Mouse (Mus musculus) forebrain, embryonic 13.5 days (tissue): ENCODE results near the gene Runx2. TPM values are rescaled to one million over a fixed set of nuclear protein-coding genes. Genes with fewer than 3 reads are reported as not detected.

Experiments
- ATAC-seq: fragments of 200-750 bp; cut with Nextera tagmentation; 2 replicates; pipeline ENCODE4 v1.8.0; 2017
- H3K27ac ChIP-seq: fragments of 300-500 bp; sonication (generic); 2 replicates; pipeline ENCODE4 v1.5.1; 2015; ENCODE audit warnings: inconsistent platforms, mild to moderate bottlenecking, moderate library complexity
- H3K27me3 ChIP-seq: fragments of 300-500 bp; sonication (generic); 2 replicates; pipeline ENCODE4 v1.6.1; 2015; ENCODE audit warnings: mild to moderate bottlenecking, inconsistent platforms
- H3K36me3 ChIP-seq: fragments of 300-500 bp; sonication (generic); 2 replicates; pipeline ENCODE4 v1.6.1; 2015; ENCODE audit warnings: mild to moderate bottlenecking, inconsistent platforms; ENCODE audit not compliant: poor library complexity, severe bottlenecking
- H3K4me1 ChIP-seq: fragments of 300-500 bp; sonication (generic); 2 replicates; pipeline ENCODE4 v1.6.1; 2015; ENCODE audit warnings: inconsistent platforms
- H3K4me2 ChIP-seq: fragments of 300-500 bp; sonication (generic); 2 replicates; pipeline ENCODE4 v1.6.1; 2015; ENCODE audit warnings: inconsistent platforms, mild to moderate bottlenecking, moderate library complexity
- H3K4me3 ChIP-seq: fragments of 300-500 bp; sonication (generic); 2 replicates; pipeline ENCODE4 v1.5.1; 2015; ENCODE audit warnings: mild to moderate bottlenecking, inconsistent platforms
- H3K9ac ChIP-seq: fragments of 300-500 bp; sonication (generic); 2 replicates; pipeline ENCODE4 v1.6.1; 2015; ENCODE audit warnings: mild to moderate bottlenecking, inconsistent platforms
- H3K9me3 ChIP-seq: fragments of 300-500 bp; sonication (generic); replicated peaks from 2 replicates; pipeline ENCODE4 v1.6.1; 2016; ENCODE audit warnings: inconsistent platforms
- WGBS: fragments of 180-500 bp; shearing (Covaris S2); methylation state at CpG from one replicate; pipeline ENCODE4 v1.1.7; 2015; 5-methylcytosine and 5-hydroxymethylcytosine counted together
- polyA plus RNA-seq: library from polyadenylated mRNA; unstranded; fragments of >200 nt; fragmentation: Nextera tagmentation; extraction: Ambion mirVana; gene quantifications from 2 replicates; pipeline ENCODE4 v1.2.1, GENCODE M21; 2015

Runx2 gene
- polyA plus RNA-seq, 1 experiment from 2014 or later: 0.18 TPM

GRCm38 (mm10) chr17:44490164-44490794, 324.3 kb downstream of the Runx2 start:
- Histone ChIP-seq H3K36me3 (no peaks in the 10 kb centered on the region), H3K9me3 (no peaks in the 10 kb centered on the region), H3K27me3 (no peaks in the 10 kb centered on the region), H3K27ac (no peak overlapping the region), H3K4me1 (no peaks in the 10 kb centered on the region), H3K4me3 (no peak overlapping the region), H3K9ac (no peak overlapping the region), H3K4me2 (no peak overlapping the region)
- ATAC-seq: no peak
- WGBS: 85% methylated on average over 11 of the region's 11 CpGs

DNA sequence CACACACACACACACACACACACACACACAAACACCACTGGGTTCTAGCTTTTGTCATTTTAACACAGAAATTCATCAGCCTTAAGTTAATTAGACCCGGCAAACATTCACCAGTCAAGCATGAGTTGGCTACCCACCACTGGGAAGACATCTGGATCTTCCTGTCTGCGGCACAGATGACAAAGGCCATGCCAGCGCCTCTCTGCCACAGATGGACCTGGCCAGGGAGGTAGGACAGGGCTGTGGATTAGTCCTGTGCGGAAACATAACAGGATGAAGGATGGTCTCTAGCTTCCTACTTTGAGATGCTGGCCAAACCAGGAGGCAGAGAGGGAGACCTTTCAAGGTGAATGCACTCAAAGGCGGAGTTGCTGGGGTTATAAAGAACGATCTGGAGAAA, 325.3 kb downstream of the Runx2 start:
- Histone ChIP-seq H3K9ac (no peak overlapping the region), H3K9me3 (no peaks in the 10 kb centered on the region), H3K4me2 (no peak overlapping the region), H3K4me3 (no peak overlapping the region), H3K27me3 (no peaks in the 10 kb centered on the region), H3K4me1 (no peaks in the 10 kb centered on the region), H3K36me3 (no peaks in the 10 kb centered on the region), H3K27ac (no peak overlapping the region)
- ATAC-seq: no peak
- WGBS: 78% methylated on average over 6 of the region's 6 CpGs

DNA sequence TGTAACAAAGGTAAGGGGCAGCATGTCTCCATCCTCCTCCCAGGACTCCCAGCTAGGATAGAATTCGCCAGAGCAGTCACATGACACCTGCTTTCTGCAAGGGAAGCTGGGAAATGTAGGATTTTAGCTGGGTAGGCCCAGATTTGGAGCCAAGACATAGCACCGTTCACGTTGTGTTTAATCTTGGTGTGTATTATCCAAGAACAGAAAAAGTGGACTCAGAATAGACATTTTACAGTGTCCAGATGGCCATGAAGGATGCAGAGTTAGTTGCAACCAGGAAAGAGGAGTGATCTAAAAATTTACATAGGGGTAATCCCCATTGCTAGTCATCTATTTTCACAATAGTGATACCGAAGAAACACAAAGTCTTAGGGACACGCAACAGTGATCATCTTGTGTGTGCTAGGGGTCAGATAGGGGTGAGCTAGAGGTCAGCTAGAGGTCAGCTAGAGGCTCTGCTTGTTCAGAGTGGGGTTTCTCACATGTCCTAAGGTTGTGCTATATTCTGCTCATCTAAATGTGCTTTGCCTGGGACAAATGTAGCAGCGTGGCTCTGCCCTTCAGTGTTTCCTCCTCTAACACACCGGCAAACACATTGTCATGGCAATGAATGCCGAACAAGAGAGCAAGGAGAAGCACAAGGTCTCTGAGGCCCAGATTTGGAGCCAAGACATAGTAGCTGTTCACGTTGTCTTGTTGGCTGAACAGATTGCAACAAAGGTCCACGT, 326.9 kb downstream of the Runx2 start:
- WGBS: 87% methylated on average over 10 of the region's 10 CpGs
- no peak for ATAC-seq

DNA sequence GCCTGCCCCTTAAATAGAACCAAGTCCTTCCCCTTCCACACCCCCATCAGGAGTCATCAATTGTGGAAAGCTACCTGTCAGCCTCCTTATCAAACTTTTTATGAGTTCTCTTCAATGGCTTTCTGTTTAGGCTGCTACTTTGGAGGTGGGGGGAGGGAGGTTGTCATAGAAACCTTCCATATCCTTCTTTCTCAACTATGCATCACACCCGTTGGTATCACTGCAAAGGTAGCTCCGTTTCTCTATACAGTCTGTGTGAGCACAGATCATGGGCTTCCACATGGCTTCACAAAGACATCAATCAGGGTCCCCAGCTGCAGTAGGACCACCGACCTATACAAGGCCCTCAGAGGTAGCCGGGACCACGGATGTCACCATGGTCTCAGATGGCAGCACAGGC, 329.3 kb downstream of the Runx2 start:
- Histone ChIP-seq H3K27ac (no peak overlapping the region), H3K9me3 (no peaks in the 10 kb centered on the region), H3K4me2 (no peak overlapping the region), H3K4me3 (no peak overlapping the region), H3K36me3 (no peaks in the 10 kb centered on the region), H3K4me1 (no peaks in the 10 kb centered on the region), H3K9ac (no peak overlapping the region), H3K27me3 (no peaks in the 10 kb centered on the region)
- ATAC-seq: no peak
- 83% methylated on average over 5 of the region's 5 CpGs for WGBS

More for the DNA sequence above, 326.9 kb downstream of the Runx2 start:
- Histone ChIP-seq H3K9ac (no peak overlapping the region), H3K4me1 (no peaks in the 10 kb centered on the region), H3K27ac (no peak overlapping the region), H3K9me3 (no peaks in the 10 kb centered on the region), H3K4me3 (no peak overlapping the region), H3K4me2 (no peak overlapping the region), H3K27me3 (no peaks in the 10 kb centered on the region), H3K36me3 (no peaks in the 10 kb centered on the region)

GRCm38 (mm10) chr17:44479918-44480317, 334.7 kb downstream of the Runx2 start:
- Histone ChIP-seq H3K4me3 (no peak overlapping the region), H3K36me3 (no peaks in the 10 kb centered on the region), H3K9ac (no peak overlapping the region), H3K27me3 (no peaks in the 10 kb centered on the region), H3K4me2 (no peak overlapping the region), H3K4me1 (no peaks in the 10 kb centered on the region), H3K9me3 (no peaks in the 10 kb centered on the region), H3K27ac (no peak overlapping the region)
- ATAC-seq: no peak
- 37% methylated on average over 5 of the region's 5 CpGs for WGBS

DNA sequence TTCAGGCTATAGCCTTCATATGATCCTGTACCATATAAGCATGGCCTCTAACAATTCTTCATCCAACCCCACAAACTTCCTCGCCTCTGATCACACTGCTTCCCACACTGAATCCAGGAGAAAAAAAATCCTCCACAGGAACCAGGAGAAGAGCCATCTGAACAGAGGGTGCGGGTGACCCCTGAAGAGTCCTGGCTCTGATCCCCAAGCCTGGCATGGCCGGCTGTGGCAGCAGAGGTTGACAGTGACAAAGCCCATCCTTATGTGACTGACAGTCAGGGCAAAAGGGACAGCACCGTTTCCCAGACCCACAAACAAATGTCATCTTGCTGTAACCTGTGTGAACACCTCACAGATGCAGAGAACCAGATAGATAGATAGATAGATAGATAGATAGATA, 335.1 kb downstream of the Runx2 start:
- Histone ChIP-seq H3K36me3 (no peaks in the 10 kb centered on the region), H3K4me3 (no peak overlapping the region), H3K4me2 (no peak overlapping the region), H3K27ac (no peak overlapping the region), H3K27me3 (no peaks in the 10 kb centered on the region), H3K9me3 (no peaks in the 10 kb centered on the region), H3K4me1 (no peaks in the 10 kb centered on the region), H3K9ac (no peak overlapping the region)
- 79% methylated on average over 4 of the region's 4 CpGs for WGBS
- ATAC-seq: no peak

DNA sequence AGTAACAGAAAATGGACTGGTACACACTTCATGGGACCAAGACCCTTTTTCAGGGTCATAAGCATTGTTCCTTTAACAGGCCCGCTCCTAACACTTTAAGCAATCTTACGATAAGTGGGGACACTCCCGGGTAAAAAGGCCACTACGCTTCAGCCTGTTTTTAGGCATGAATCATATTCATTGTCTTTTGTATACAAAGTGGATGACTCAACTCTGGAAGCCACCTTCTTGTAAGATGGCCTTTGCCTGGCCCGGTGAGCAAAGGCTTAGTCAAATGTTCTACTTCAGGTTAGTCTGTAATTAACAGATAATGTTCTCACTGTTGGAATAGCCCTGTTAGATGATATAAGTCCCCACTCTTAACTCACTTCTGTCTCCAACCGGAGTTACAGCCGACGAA, 338.7 kb downstream of the Runx2 start:
- H3K4me2 ChIP-seq: no peak overlapping the region
- no peaks in the 10 kb centered on the region for H3K9me3 ChIP-seq
- H3K4me1 ChIP-seq: no peaks in the 10 kb centered on the region
- H3K27me3 ChIP-seq: no peaks in the 10 kb centered on the region
- no peak overlapping the region for H3K9ac ChIP-seq
- no peaks in the 10 kb centered on the region for H3K36me3 ChIP-seq
- ATAC-seq: no peak
- 92% methylated on average over 8 of the region's 8 CpGs for WGBS
- H3K4me3 ChIP-seq: no peak overlapping the region
- H3K27ac ChIP-seq: no peak overlapping the region

- 71% methylated on average over 3 of the region's 3 CpGs for WGBS
- no peaks in the 10 kb centered on the region for H3K9me3 ChIP-seq
- H3K27me3 ChIP-seq: no peaks in the 10 kb centered on the region
- H3K4me2 ChIP-seq: no peak overlapping the region
- no peak overlapping the region for H3K9ac ChIP-seq
- no peak for ATAC-seq
- H3K36me3 ChIP-seq: no peaks in the 10 kb centered on the region
- no peak overlapping the region for H3K4me3 ChIP-seq
- no peak overlapping the region for H3K27ac ChIP-seq
- no peaks in the 10 kb centered on the region for H3K4me1 ChIP-seq
These were observed 340.3 kb downstream of the Runx2 start for GRCm38 (mm10) chr17:44474280-44474679.

- Histone ChIP-seq H3K9ac (no peak overlapping the region), H3K4me1 (no peaks in the 10 kb centered on the region), H3K9me3 (no peaks in the 10 kb centered on the region), H3K36me3 (no peaks in the 10 kb centered on the region), H3K4me2 (no peak overlapping the region), H3K27ac (no peak overlapping the region), H3K4me3 (no peak overlapping the region), H3K27me3 (no peaks in the 10 kb centered on the region)
- no peak for ATAC-seq
- 70% methylated on average over 7 of the region's 7 CpGs for WGBS
These were observed 341.9 kb downstream of the Runx2 start for GRCm38 (mm10) chr17:44472695-44473094.

GRCm38 (mm10) chr17:44463679-44464078, 350.9 kb downstream of the Runx2 start:
- Histone ChIP-seq H3K4me2 (no peak overlapping the region), H3K9me3 (no peaks in the 10 kb centered on the region), H3K27ac (no peak overlapping the region), H3K4me3 (no peak overlapping the region), H3K27me3 (no peaks in the 10 kb centered on the region), H3K36me3 (no peaks in the 10 kb centered on the region), H3K9ac (no peak overlapping the region), H3K4me1 (no peaks in the 10 kb centered on the region)
- 82% methylated on average over 4 of the region's 4 CpGs for WGBS
- no peak for ATAC-seq

DNA sequence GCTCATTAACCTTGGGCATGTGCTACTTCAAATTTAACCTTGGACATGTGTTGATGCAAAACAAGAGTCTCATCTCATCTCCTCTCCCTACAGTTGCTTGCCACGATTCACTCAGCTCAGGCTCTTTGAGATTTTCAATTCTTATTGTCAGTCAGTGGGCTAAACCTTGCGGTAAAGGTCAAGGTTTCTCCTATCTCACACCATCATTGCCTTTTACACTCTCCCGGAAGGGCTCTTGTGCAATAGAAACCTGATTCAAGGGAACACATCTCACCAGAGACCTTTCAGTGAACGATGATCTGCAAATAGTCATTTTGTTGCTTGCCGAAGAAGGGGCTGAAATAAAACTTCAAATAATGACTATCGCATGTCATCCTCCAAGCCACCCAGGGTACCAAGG, 354.4 kb downstream of the Runx2 start:
- Histone ChIP-seq H3K27me3 (no peaks in the 10 kb centered on the region), H3K36me3 (no peaks in the 10 kb centered on the region), H3K4me3 (no peak overlapping the region), H3K4me1 (no peaks in the 10 kb centered on the region), H3K9me3 (no peaks in the 10 kb centered on the region), H3K4me2 (no peak overlapping the region), H3K27ac (no peak overlapping the region), H3K9ac (no peak overlapping the region)
- no peak for ATAC-seq
- 89% methylated on average over 6 of the region's 6 CpGs for WGBS

DNA sequence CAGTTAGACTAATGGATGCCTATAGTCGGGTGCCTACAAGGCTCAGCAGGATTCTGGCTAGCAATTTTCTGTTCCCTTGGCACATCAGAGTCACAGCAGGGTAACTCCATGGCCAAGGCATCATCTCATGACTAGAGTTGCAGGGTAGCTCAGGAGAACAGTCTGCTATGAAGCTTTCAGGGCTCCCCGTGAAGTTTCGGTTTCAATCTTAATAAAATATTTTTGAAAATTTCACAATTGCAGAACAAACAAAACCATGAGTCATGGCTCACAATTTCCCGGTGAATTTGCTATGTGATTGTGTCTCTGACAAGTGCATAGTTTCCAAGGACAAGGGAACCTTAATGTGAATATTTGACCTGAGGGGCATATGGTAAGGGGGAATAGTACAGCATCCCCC, 355.6 kb downstream of the Runx2 start:
- no peak for ATAC-seq
- WGBS: 94% methylated on average over 4 of the region's 4 CpGs
- Histone ChIP-seq H3K9me3 (no peaks in the 10 kb centered on the region), H3K27ac (no peak overlapping the region), H3K36me3 (no peaks in the 10 kb centered on the region), H3K4me2 (no peak overlapping the region), H3K4me3 (no peak overlapping the region), H3K27me3 (no peaks in the 10 kb centered on the region), H3K9ac (no peak overlapping the region), H3K4me1 (no peaks in the 10 kb centered on the region)

DNA sequence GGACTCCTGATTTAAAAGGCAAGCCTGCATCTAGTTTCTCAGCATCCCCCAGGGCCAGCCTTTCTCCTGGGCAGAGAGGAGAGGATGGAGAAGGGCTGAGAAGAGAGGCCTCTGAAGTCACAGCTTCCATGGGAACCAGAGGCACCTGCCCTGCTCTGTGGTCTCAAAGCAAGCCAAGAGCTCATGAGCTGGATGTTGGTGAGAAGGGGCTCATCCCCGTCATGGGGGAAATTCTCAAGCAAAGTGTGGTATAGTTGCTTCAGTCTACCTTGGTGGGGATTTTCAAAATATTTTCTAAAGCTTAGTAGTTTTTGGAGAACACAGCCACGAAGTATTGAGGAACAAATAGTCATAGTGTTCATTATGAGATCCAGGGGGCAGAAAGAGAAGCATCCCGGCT, 357.9 kb downstream of the Runx2 start:
- Histone ChIP-seq H3K27me3 (no peaks in the 10 kb centered on the region), H3K36me3 (no peaks in the 10 kb centered on the region), H3K4me2 (no peak overlapping the region), H3K4me1 (no peaks in the 10 kb centered on the region), H3K27ac (no peak overlapping the region), H3K9me3 (no peaks in the 10 kb centered on the region), H3K9ac (no peak overlapping the region), H3K4me3 (no peak overlapping the region)
- 71% methylated on average over 3 of the region's 3 CpGs for WGBS
- no peak for ATAC-seq
